Mouse (Mus musculus) erythroblast, embryonic 14.5 days (primary cell): ENCODE measurements at regions not wholly inside any gene's neighbourhood (a gene's known extent, or its start where the extent isn't known, plus 50 kb on each side); places are given as distances from the start of the nearest gene placed in this dataset.

Experiments
- GATA1 ChIP-seq: IDR thresholded peaks from 2 replicates; pipeline ENCODE4 v1.6.1; 2012; ENCODE audit warnings: low read length, inconsistent platforms, mixed read lengths
- TAL1 ChIP-seq: IDR thresholded peaks from 3 replicates; pipeline ENCODE4 v1.6.1; 2012; ENCODE audit warnings: low read length, inconsistent platforms, mixed read lengths

- TF ChIP-seq TAL1: no peak
- TF ChIP-seq GATA1: no peak
Observed at GRCm38 (mm10) chr12:16068940-16069339, 252.2 kb upstream of the Trib2 start.
